In genomic region chr11:14136142-14136541, GRCm38 (mm10) we compare ENCODE assay signal across 15 mouse cellular contexts.
"Had no signal": no experiment of that assay in that cellular context is flagged by ENCODE, and none has a peak within 500 bp of the region (broad histone marks: within the 10 kb centered on the region; RNA-seq: fewer than 3 reads in every experiment).

No protein-coding gene starts in this region.

- H3K4me3 ChIP-seq: liver, embryonic 13.5 days; stomach, embryonic 15.5 days had no signal

- H3K4me2 ChIP-seq: liver, embryonic 13.5 days; midbrain, embryonic 11.5 days; stomach, embryonic 15.5 days had no signal

- H3K36me3 ChIP-seq: liver, embryonic 13.5 days; stomach, embryonic 15.5 days had no signal

- DNase-seq: kidney, adult 9 months; kidney, postnatal 14 days; kidney, postnatal 4 days; liver, embryonic 13.5 days; lung, adult 2 months; lung, postnatal 14 days; lung, postnatal 4 days; midbrain, embryonic 14.5 days; right cerebral cortex, postnatal 14 days; spleen, adult 18-20 months; thymus, adult 18-20 months; thymus, postnatal 14 days; thymus, postnatal 4 days had no signal

- H3K9ac ChIP-seq: liver, embryonic 13.5 days; stomach, embryonic 15.5 days had no signal

- H3K27ac ChIP-seq: liver, embryonic 13.5 days; stomach, embryonic 15.5 days had no signal

- H3K4me1 ChIP-seq: liver, embryonic 13.5 days; stomach, embryonic 15.5 days had no signal

- H3K9me3 ChIP-seq: liver, embryonic 13.5 days; stomach, embryonic 15.5 days had no signal

- H3K27me3 ChIP-seq: liver, embryonic 13.5 days; stomach, embryonic 15.5 days had no signal
